Mouse (Mus musculus): ENCODE results near the gene Dennd1a.

Gene Dennd1a

GRCm38 (mm10) chr2:37765082-37765483 is 522.1 kb downstream of the Dennd1a start:
- DNase-seq = no peak

GRCm38 (mm10) chr2:37764514-37764913 is 522.7 kb downstream of the Dennd1a start:
- DNase-seq = no peak

GRCm38 (mm10) chr2:37763638-37764037 is 523.6 kb downstream of the Dennd1a start:
- DNase-seq = no peak

DNA sequence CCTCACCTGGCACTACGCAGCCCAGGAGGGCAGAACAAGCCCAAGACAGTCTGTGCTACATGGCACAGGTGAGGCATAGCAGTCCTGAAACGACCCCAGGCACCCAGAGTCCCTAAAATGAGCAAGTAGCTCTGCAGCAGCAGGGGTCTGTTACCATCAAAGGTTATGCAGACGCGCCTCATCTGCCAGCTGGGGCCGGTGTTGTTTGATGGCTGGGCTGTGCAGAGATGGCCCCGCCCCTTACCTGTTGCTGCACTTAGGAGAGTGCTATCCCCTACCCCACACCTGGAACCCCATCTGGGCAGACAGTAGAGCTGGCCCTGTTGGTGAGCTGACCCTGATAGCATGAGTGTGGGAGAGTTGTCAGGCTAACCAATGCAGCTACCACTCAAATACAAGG is 526.6 kb downstream of the Dennd1a start:
- no peak for DNase-seq

DNA sequence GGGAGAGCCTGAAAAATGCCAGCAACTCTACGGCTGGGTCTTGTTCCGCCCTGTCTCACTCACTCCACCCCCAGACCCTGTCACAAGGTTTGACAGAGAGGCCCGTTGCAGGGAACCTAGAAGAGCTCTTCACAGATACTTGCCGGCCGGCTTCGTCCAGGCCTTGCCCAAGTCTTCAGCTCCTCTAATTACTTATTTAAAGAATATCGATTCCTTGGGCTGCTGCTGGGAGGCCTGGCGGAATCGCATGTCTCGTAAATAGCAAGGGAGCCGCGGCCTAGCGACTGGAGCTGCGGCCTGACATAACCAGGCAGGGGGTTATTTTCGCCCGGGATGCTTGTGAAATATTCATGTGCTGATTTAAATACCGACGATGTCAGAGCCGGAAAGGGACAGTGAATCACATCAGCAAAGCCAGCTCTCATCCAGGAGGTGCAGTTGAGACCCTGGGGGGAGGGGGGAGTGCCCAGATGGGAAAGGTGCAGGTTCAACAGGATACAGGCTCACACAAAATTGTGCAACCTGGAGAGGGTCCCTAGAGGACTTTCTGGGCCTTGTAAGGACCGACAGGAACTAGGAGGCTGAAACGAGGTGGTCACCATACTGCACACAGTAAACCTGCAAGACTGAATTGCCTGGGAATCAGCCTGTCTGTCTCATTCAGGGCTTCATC is 528.7 kb downstream of the Dennd1a start:
- no peak for DNase-seq

GRCm38 (mm10) chr2:37757784-37758183 is 529.4 kb downstream of the Dennd1a start:
- DNase-seq = no peak

DNA sequence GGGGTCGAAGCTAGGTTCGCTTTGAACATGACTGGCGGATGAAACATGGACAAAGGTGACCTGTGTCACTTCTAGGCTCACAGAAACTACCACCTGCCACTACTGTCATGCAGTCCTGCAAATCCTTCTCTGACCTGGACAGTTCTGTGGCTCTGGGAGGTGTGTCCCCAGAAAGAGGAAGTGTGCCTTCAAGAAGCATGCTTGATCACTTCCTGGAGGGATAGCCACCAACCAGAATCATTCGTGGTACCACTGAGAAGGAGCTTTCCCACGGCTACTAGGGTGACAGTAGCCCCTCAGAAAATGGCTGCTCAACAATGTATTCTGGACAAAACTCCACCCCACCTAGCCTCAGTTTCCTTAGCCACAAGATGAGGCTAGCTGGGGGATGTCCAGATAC is 530.2 kb downstream of the Dennd1a start:
- DNase-seq = no peak

DNA sequence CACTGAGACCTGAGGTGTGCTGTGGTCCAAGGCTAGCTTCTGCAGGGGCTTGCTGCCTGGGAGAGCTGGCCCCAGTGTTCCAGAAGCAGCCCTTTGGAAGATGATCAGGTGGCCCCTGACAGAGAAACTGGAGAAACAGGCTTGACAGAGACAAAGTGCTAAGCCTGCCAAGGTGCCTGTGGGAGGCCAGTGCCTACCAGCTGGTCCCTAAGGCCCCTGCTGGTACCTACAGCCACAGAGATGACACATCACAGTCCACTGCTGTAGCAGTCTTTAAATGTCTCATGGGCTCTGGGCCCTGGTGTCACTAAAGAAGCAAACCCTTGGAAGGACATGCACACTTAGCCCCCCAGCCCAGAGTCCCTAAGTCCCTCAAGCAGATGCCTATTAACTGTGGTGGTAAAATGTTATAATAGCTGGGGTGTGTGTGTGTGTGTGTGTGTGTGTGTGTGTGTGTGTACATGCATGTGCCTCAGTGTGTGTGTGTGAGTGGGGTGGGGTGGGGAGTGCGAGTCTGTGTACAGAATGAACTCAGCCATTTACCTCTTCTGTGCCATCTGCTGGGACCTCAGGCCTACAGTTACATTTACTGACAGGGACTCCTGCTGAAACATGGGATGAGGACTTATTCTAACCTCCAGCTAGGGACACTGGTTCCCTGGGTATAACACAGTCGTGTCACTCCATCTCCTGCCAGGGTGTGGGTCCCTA is 530.8 kb downstream of the Dennd1a start:
- DNase-seq = peak; percentile 89

- no peak for DNase-seq
Measured at GRCm38 (mm10) chr2:37751114-37751513, 536.1 kb downstream of the Dennd1a start.

GRCm38 (mm10) chr2:37749323-37749722 is 537.9 kb downstream of the Dennd1a start:
- no peak for DNase-seq

Measured in cerebellum, adult 11 months (tissue).